Mouse (Mus musculus) brown adipose tissue, adult 24 weeks (tissue): ENCODE measurements around the gene Zfp948. TPM values are rescaled to one million over a fixed set of nuclear protein-coding genes. Genes with fewer than 3 reads are reported as not detected.
"Not testable (repeated sequence)": the region's sequence is repeated elsewhere in the genome, so short reads cannot be mapped to it uniquely, and the experiment has no call there.

Experiments used
- H3K27ac ChIP-seq: fragments of 200-500 bp; replicated peaks from 2 replicates; pipeline ENCODE4 v1.5.1; 2012; ENCODE audit warnings: low read depth, mild to moderate bottlenecking, low read length
- H3K4me1 ChIP-seq: fragments of 200-500 bp; 2 replicates; pipeline ENCODE4 v1.6.1; 2012; ENCODE audit warnings: low read length, mixed read lengths; ENCODE audit not compliant: control insufficient read depth, insufficient read depth, insufficient read length
- H3K4me3 ChIP-seq: fragments of 200-500 bp; 2 replicates; pipeline ENCODE4 v1.5.1; 2012; ENCODE audit warnings: low read depth, mild to moderate bottlenecking, low read length, moderate library complexity; ENCODE audit not compliant: insufficient read depth
- polyA plus RNA-seq: library from polyadenylated mRNA; stranded (reverse); fragments of >200 nt; gene quantifications from 2 replicates; pipeline ENCODE4 v1.2.4, GENCODE M21; 2012; ENCODE audit not compliant: missing spikeins, insufficient read depth, insufficient read length

The Zfp948 gene
- polyA plus RNA-seq, 1 experiment = 4.5 TPM

DNA sequence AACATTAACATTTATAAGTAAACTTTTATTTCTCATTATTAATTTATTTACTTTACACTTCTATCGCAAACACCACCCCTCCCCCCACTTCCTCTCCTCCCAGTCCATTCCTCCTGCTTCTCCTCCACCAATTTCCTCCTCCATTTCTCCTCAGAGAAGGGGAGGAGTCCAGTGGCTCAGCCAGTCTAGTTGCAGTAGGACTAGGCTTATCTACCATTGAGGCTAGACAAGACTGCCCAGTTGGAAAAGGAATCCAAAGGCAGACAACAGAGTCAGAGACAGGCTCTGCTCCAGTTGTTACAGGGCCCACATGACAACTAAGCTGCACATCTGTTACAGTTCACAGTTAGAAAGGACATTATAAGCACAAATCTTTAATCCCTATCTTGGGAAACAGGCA lies 888 bp downstream of the Zfp948 start:
- no peaks in the 10 kb centered on the region; the same call in 1 of the 2 replicates for H3K4me1 ChIP-seq
- peak overlapping the region; percentile 21 for H3K4me3 ChIP-seq
- no peak overlapping the region for H3K27ac ChIP-seq

- Histone ChIP-seq H3K4me3 (no peak overlapping the region), H3K27ac (no peak overlapping the region), H3K4me1 (no peaks in the 10 kb centered on the region)
Measured at GRCm38 (mm10) chr17:21579080-21579479, 12.3 kb downstream of the Zfp948 start.

GRCm38 (mm10) chr17:21579493-21580175 lies 12.8 kb downstream of the Zfp948 start:
- Histone ChIP-seq H3K4me3 (no peak overlapping the region), H3K4me1 (no peaks in the 10 kb centered on the region), H3K27ac (no peak overlapping the region)

DNA sequence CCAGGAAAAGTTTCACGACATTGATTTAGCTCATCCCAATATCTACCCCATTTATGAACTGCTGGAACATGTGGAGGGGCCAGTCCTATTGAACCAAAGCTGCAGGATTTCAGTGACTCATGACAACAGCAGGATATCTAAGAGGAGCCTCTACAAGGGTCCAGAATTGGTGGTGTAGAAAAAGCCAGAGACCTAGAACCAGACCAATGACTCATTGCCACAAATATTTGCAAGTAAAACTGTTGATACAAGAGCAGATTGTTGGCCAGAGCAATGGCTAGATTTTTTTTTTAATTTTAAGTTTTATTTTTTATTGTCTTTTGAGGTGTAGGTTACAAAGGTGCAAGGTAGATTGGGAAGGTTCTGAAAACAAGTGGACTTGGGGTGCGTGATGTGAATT lies 18.7 kb downstream of the Zfp948 start:
- Histone ChIP-seq H3K4me1 (no peaks in the 10 kb centered on the region), H3K4me3 (no peak overlapping the region), H3K27ac (no peak overlapping the region)

GRCm38 (mm10) chr17:21616356-21616755 lies 49.5 kb downstream of the Zfp948 start:
- Histone ChIP-seq H3K4me1 (no peaks in the 10 kb centered on the region), H3K4me3 (no peak overlapping the region), H3K27ac (no peak overlapping the region)

GRCm38 (mm10) chr17:21617352-21617751 lies 50.5 kb downstream of the Zfp948 start:
- no peaks in the 10 kb centered on the region for H3K4me1 ChIP-seq
- H3K27ac ChIP-seq = no peak overlapping the region
- H3K4me3 ChIP-seq = no peak overlapping the region

DNA sequence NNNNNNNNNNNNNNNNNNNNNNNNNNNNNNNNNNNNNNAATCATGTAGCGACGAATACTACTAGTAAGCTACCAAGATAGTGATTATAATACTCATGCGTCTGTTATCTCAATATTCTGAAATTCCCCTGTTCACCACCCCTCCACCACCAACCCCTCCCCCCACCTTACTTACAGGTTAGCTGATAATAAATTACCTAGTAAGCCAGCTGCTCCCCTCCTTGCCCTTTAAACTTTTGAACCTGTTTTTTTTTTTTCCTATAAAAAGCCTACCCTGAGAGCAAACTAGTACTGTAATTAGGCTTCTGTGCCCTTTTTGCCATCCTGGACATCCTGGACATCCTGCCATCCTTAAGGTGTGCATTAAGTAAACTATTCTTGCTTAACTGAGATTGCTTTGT lies 56.8 kb downstream of the Zfp948 start:
- H3K4me3 ChIP-seq = no peak overlapping the region
- H3K4me1 ChIP-seq = no peaks in the 10 kb centered on the region
- H3K27ac ChIP-seq = no peak overlapping the region

DNA sequence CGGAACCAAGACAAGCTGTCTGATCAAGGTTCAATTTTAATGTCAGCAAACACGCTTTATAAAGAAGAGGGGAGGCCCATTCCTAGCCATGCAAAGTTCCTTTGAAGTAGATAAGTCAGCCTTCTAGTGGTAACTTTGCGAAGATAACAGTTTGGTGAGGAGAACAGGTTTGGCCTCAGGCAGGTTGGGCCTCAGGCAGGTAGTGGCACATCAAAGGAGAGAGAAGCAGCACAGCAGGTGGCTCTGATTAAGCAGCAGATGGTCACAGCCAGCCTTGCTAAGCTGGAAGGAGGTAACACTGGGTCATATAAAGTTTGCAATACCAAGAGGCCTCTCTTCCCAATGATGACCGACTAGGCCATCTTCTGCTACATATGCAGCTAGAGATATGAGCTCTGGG lies 69.0 kb downstream of the Zfp948 start:
- H3K4me3 ChIP-seq, H3K27ac ChIP-seq, H3K4me1 ChIP-seq: not testable (repeated sequence)

Other genes with a start within 250 kb of the Zfp948 start
- 1.3 and 2.9 TPM in 2 replicates for gene Zfp677, start 183.3 kb upstream of the Zfp948 start, polyA plus RNA-seq
- gene Zfp54, start 143.8 kb upstream of the Zfp948 start, polyA plus RNA-seq = 1.4 and 1.8 TPM in 2 replicates
- gene Zfp51, start 116.6 kb upstream of the Zfp948 start, polyA plus RNA-seq = 6.2 and 8.9 TPM in 2 replicates
- gene Zfp53, start 78.0 kb upstream of the Zfp948 start, polyA plus RNA-seq = 3.1 and 3.6 TPM in 2 replicates
- gene Zfp52, start 31.5 kb upstream of the Zfp948 start, polyA plus RNA-seq = 5.0 and 6.8 TPM in 2 replicates
- gene Zfp983, start 83.6 kb downstream of the Zfp948 start, polyA plus RNA-seq = 2.8 and 3.3 TPM in 2 replicates
- 6.9 and 11.4 TPM in 2 replicates for gene Gm10226, start 124.9 kb downstream of the Zfp948 start, polyA plus RNA-seq
- gene Zfp760, start 140.7 kb downstream of the Zfp948 start, polyA plus RNA-seq = 2.9 and 3.3 TPM in 2 replicates
- 5.0 and 5.9 TPM in 2 replicates for gene Zfp229, start 163.8 kb downstream of the Zfp948 start, polyA plus RNA-seq